Mouse (Mus musculus): Measurements from ENCODE around the gene Tenm4. TPM values are rescaled to one million over a fixed set of nuclear protein-coding genes. Genes with fewer than 3 reads are reported as not detected.

The Tenm4 gene
- polyA plus RNA-seq, 1 experiment from 2014 or later: 2.3 TPM

GRCm38 (mm10) chr7:96657857-96658580 is 487.0 kb downstream of the Tenm4 start:
- Histone ChIP-seq H3K36me3 (no peaks in the 10 kb centered on the region), H3K9me3 (replicated peaks) (no peaks in the 10 kb centered on the region), H3K9ac (no peak overlapping the region), H3K27ac (no peak overlapping the region), H3K4me1 (peaks cover 5% of the 10 kb centered on the region; the same call in 1 of the 2 replicates), H3K4me2 (no peak overlapping the region), H3K27me3 (replicated peaks) (peaks cover 5% of the 10 kb centered on the region), H3K4me3 (no peak overlapping the region)
- WGBS (ENCODE audit: insufficient replicate concordance): 65% methylated on average over 11 of the region's 11 CpGs
- no peak for ATAC-seq

DNA sequence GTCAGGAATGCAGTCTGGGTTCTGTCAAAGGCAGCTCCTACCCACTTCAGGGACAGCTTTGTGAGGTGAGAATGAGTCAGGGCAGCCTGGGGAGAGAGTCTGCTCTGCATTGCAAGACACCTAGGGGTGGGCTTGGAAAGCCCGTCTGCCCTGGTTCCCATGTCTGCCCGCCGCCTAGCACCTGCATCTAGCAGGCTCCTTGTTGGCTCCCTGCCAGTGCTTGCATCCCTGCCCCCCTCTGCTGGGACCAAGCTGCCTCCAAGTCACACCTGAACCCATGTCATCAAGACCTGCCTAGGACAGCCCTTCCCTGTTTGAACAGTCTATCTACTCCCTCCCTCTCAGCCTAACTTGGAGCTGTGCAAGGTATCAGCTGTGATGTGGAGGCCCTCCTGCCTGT is 489.9 kb downstream of the Tenm4 start:
- peaks cover 10% of the 10 kb centered on the region; the same call in 1 of the 2 replicates for H3K27me3 ChIP-seq (replicated peaks)
- no peak overlapping the region for H3K9ac ChIP-seq
- no peaks in the 10 kb centered on the region for H3K36me3 ChIP-seq
- H3K27ac ChIP-seq: no peak overlapping the region
- H3K9me3 ChIP-seq (replicated peaks): no peaks in the 10 kb centered on the region
- ATAC-seq: no peak
- H3K4me1 ChIP-seq: peaks cover 5% of the 10 kb centered on the region; the same call in 1 of the 2 replicates
- no peak overlapping the region for H3K4me3 ChIP-seq
- no peak overlapping the region for H3K4me2 ChIP-seq
- WGBS (ENCODE audit: insufficient replicate concordance): 46% methylated on average over 3 of the region's 3 CpGs

- H3K9me3 ChIP-seq (replicated peaks): no peaks in the 10 kb centered on the region
- H3K36me3 ChIP-seq: no peaks in the 10 kb centered on the region
- peaks cover 5% of the 10 kb centered on the region; the same call in 1 of the 2 replicates for H3K4me1 ChIP-seq
- no peak overlapping the region for H3K4me2 ChIP-seq
- ATAC-seq: no peak
- H3K4me3 ChIP-seq: no peak overlapping the region
- WGBS (ENCODE audit: insufficient replicate concordance): 56% methylated on average over 12 of the region's 12 CpGs
- peaks cover 10% of the 10 kb centered on the region; the same call in 1 of the 2 replicates for H3K27me3 ChIP-seq (replicated peaks)
- H3K27ac ChIP-seq: no peak overlapping the region
- no peak overlapping the region for H3K9ac ChIP-seq
Observed at GRCm38 (mm10) chr7:96661352-96662169, 490.5 kb downstream of the Tenm4 start.

- Histone ChIP-seq H3K4me3 (no peak overlapping the region), H3K9ac (no peak overlapping the region), H3K27ac (no peak overlapping the region), H3K36me3 (no peaks in the 10 kb centered on the region), H3K4me2 (no peak overlapping the region), H3K9me3 (replicated peaks) (no peaks in the 10 kb centered on the region), H3K4me1 (no peaks in the 10 kb centered on the region), H3K27me3 (replicated peaks) (peaks cover 10% of the 10 kb centered on the region; the same call in 1 of the 2 replicates)
- WGBS (ENCODE audit: insufficient replicate concordance): 59% methylated on average over 7 of the region's 7 CpGs
- no peak for ATAC-seq
Observed at GRCm38 (mm10) chr7:96663336-96663735, 492.3 kb downstream of the Tenm4 start.

DNA sequence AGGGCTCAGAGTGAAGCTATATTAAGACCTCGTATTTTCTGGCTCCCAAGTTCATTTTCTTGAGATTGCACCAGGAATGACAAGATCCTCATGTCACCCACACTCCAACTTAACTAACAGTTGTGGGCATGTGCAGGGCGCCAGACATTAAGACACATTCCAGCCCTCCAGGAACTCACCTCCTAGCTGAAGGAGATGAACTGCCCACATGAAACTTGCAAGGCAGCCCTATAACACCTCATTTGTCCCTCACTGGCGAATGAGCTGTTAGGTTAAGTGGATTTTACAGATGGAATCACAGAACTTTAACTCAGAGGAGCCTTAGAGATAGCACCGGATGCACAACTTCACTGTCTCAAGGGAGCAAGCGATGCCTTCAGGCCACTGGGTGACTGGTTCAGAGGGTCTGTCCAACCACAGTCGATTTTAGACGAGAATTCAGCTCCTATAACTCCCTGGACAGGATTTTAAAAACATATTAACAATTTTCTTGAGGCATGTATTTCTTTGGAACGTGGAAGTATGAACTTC is 495.4 kb downstream of the Tenm4 start:
- Histone ChIP-seq H3K9ac (no peak overlapping the region), H3K4me1 (no peaks in the 10 kb centered on the region), H3K27ac (no peak overlapping the region), H3K27me3 (replicated peaks) (0 out of 2 replicates have a peak, but pooled peaks cover 6% of the 10 kb centered on the region), H3K4me3 (no peak overlapping the region), H3K9me3 (replicated peaks) (no peaks in the 10 kb centered on the region), H3K36me3 (no peaks in the 10 kb centered on the region), H3K4me2 (no peak overlapping the region)
- WGBS (ENCODE audit: insufficient replicate concordance): 55% methylated on average over 8 of the region's 8 CpGs
- no peak for ATAC-seq

GRCm38 (mm10) chr7:96667688-96668087 is 496.6 kb downstream of the Tenm4 start:
- WGBS (ENCODE audit: insufficient replicate concordance): 75% methylated on average over 6 of the region's 6 CpGs
- Histone ChIP-seq H3K27ac (no peak overlapping the region), H3K36me3 (no peaks in the 10 kb centered on the region), H3K4me3 (no peak overlapping the region), H3K9me3 (replicated peaks) (no peaks in the 10 kb centered on the region), H3K4me2 (no peak overlapping the region), H3K27me3 (replicated peaks) (0 out of 2 replicates have a peak, but pooled peaks cover 6% of the 10 kb centered on the region), H3K4me1 (no peaks in the 10 kb centered on the region), H3K9ac (no peak overlapping the region)
- no peak for ATAC-seq

DNA sequence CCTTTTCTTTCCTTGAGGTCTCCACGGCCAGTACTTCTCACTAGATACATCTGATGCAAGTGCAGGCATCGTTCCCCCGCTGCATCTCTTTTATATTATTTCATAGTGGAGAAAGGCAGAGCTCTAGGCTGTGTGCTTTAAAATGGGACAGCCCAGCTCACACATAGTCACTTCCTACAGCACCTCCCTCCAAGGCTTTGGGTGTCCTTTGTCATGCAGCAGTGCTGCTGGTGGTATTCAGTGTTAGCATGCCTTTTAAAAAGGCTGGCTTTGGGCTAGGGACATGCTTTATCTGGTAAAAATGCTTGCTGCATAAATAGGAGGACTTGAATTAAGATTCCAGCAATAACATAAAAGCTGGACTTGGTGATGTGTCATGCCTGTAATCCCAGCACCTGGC is 499.0 kb downstream of the Tenm4 start:
- ATAC-seq: no peak
- Histone ChIP-seq H3K36me3 (no peaks in the 10 kb centered on the region), H3K9me3 (replicated peaks) (no peaks in the 10 kb centered on the region), H3K27ac (no peak overlapping the region), H3K4me1 (no peaks in the 10 kb centered on the region), H3K4me3 (no peak overlapping the region), H3K4me2 (no peak overlapping the region), H3K9ac (no peak overlapping the region), H3K27me3 (replicated peaks) (no peaks in the 10 kb centered on the region)
- WGBS (ENCODE audit: insufficient replicate concordance): 73% methylated on average over 3 of the region's 3 CpGs

DNA sequence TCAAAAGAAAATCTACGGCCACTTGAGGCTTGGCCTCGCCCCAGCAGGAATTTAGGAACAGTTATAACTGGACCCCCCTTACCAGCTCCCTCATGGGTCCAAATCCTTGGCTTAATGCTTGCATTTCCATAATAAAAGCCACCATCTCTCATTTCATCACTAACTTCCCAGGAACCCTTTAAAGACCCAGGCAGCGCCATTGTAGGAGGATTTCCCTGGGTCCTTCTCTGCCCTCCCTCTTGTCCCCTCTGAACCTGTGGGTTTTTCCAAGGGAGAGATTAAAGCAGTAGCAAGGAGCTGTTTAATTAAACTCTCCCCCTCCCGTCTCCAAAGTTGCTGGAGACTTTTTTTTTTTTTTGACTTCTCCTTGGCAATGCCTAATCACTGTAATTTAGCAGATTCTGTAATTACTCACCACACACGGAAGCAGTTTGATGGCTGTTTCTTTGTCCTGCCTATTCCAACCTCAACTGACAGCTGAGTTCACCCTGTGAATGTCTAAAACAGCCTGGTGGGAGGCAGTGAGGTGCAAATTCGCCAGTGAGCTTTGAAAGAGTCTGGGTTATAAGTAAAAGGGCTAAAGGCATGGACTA is 501.4 kb downstream of the Tenm4 start:
- 30% methylated on average over 6 of the region's 6 CpGs for WGBS (ENCODE audit: insufficient replicate concordance)
- H3K9ac ChIP-seq: no peak overlapping the region
- H3K27ac ChIP-seq: no peak overlapping the region
- no peak overlapping the region for H3K4me3 ChIP-seq
- H3K36me3 ChIP-seq: no peaks in the 10 kb centered on the region
- H3K27me3 ChIP-seq (replicated peaks): no peaks in the 10 kb centered on the region
- no peaks in the 10 kb centered on the region for H3K4me1 ChIP-seq
- no peaks in the 10 kb centered on the region for H3K9me3 ChIP-seq (replicated peaks)
- H3K4me2 ChIP-seq: no peak overlapping the region
- no peak for ATAC-seq

- H3K27me3 ChIP-seq (replicated peaks): no peaks in the 10 kb centered on the region
- H3K4me3 ChIP-seq: no peak overlapping the region
- no peaks in the 10 kb centered on the region for H3K9me3 ChIP-seq (replicated peaks)
- no peak overlapping the region for H3K27ac ChIP-seq
- H3K36me3 ChIP-seq: no peaks in the 10 kb centered on the region
- no peak for ATAC-seq
- WGBS (ENCODE audit: insufficient replicate concordance): 58% methylated on average over 2 of the region's 2 CpGs
- no peak overlapping the region for H3K4me2 ChIP-seq
- H3K9ac ChIP-seq: no peak overlapping the region
- H3K4me1 ChIP-seq: no peaks in the 10 kb centered on the region
Observed at GRCm38 (mm10) chr7:96677082-96677481, 506.0 kb downstream of the Tenm4 start.

DNA sequence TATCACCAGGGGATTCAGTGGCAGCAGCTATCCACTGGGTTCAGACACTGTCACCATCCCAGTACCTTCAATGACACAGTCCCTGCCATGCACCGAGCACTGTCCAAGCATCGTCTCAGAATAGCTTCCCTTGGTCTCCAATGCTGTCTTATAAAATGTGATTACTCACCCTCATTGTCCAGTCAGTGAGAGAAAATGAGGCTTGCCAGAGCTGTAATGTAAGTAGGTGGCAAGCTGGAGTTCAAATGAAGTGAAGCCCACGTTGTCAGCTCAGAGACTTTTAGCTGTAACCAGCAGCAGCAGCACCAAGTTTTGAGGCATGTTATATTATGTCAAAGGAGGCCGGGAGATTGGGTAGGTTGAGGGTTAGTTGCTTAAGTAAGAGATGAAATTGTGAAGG is 507.2 kb downstream of the Tenm4 start:
- H3K27me3 ChIP-seq (replicated peaks): no peaks in the 10 kb centered on the region
- WGBS (ENCODE audit: insufficient replicate concordance): 64% methylated on average over 4 of the region's 4 CpGs
- H3K4me1 ChIP-seq: no peaks in the 10 kb centered on the region
- ATAC-seq: no peak
- no peaks in the 10 kb centered on the region for H3K9me3 ChIP-seq (replicated peaks)
- H3K4me3 ChIP-seq: no peak overlapping the region
- no peak overlapping the region for H3K27ac ChIP-seq
- H3K4me2 ChIP-seq: no peak overlapping the region
- no peaks in the 10 kb centered on the region for H3K36me3 ChIP-seq
- H3K9ac ChIP-seq: no peak overlapping the region

- H3K27me3 ChIP-seq (replicated peaks): 0 out of 2 replicates have a peak, but pooled peaks cover 4% of the 10 kb centered on the region
- 62% methylated on average over 1 of the region's 1 CpGs for WGBS (ENCODE audit: insufficient replicate concordance)
Observed at GRCm38 (mm10) chr7:96679746-96680145, 508.7 kb downstream of the Tenm4 start.

DNA sequence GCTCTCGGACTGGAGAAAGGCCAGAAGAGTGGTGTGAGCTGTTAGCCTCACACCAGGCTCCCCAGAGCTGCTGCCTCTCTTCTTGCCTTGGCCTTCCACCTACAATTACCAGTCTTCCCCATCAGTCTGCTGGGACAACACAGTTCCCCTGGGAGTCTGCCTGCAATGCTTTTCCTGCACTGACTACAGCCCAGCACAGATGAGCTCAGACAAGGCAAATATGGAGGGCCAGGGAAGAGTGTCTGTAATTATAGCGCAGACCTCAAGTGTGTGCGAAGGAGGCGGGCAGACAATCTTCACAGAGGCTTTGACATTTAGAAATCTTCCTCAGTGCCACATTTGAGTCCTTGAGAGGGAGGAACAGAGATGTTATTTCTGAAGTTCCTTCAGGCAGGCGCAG is 509.4 kb downstream of the Tenm4 start:
- Histone ChIP-seq H3K36me3 (no peaks in the 10 kb centered on the region), H3K27ac (no peak overlapping the region), H3K4me1 (no peaks in the 10 kb centered on the region), H3K27me3 (replicated peaks) (0 out of 2 replicates have a peak, but pooled peaks cover 8% of the 10 kb centered on the region), H3K4me2 (no peak overlapping the region), H3K9me3 (replicated peaks) (no peaks in the 10 kb centered on the region), H3K9ac (no peak overlapping the region), H3K4me3 (no peak overlapping the region)
- ATAC-seq: no peak
- 76% methylated on average over 5 of the region's 5 CpGs for WGBS (ENCODE audit: insufficient replicate concordance)

More at GRCm38 (mm10) chr7:96679746-96680145, 508.7 kb downstream of the Tenm4 start:
- no peak overlapping the region for H3K4me2 ChIP-seq
- no peak overlapping the region for H3K4me3 ChIP-seq
- H3K36me3 ChIP-seq: no peaks in the 10 kb centered on the region
- no peaks in the 10 kb centered on the region for H3K9me3 ChIP-seq (replicated peaks)
- no peaks in the 10 kb centered on the region for H3K4me1 ChIP-seq
- H3K27ac ChIP-seq: no peak overlapping the region
- no peak for ATAC-seq
- no peak overlapping the region for H3K9ac ChIP-seq

All from liver, embryonic 12.5 days (tissue).